Mouse (Mus musculus) ovary, postnatal 10 days (tissue): ENCODE measurements around the gene Zfp609.
A peak's percentile ranks its signal among the peaks of the same experiment; 100 is the strongest.
"Not testable (repeated sequence)": the region's sequence is repeated elsewhere in the genome, so short reads cannot be mapped to it uniquely, and the experiment has no call there.

Experiments
- DNase-seq: peaks from one replicate; pipeline ENCODE4 v3.0.0; 2022; ENCODE audit warnings: low spot score

The Zfp609 gene

DNA sequence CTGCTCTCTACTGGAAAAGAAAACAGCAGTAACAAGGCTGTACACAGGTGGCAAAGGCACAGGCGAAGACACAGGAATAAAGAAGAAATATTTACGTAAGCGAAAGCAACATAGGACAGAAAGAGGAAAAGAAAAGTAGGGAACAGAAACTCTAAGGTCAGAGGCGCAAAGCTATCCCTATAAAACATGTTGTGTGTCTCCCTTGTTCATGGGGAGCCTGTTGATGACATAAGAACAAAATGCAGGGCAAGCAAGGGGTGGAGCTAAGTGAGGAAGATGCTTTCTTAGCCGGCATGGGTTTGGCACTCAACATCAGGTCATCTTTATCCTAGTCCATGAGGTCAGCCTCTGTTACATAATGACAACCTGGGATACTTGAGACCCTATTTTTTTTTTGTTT, 109.2 kb downstream of the Zfp609 start:
- DNase-seq, result no peak

DNA sequence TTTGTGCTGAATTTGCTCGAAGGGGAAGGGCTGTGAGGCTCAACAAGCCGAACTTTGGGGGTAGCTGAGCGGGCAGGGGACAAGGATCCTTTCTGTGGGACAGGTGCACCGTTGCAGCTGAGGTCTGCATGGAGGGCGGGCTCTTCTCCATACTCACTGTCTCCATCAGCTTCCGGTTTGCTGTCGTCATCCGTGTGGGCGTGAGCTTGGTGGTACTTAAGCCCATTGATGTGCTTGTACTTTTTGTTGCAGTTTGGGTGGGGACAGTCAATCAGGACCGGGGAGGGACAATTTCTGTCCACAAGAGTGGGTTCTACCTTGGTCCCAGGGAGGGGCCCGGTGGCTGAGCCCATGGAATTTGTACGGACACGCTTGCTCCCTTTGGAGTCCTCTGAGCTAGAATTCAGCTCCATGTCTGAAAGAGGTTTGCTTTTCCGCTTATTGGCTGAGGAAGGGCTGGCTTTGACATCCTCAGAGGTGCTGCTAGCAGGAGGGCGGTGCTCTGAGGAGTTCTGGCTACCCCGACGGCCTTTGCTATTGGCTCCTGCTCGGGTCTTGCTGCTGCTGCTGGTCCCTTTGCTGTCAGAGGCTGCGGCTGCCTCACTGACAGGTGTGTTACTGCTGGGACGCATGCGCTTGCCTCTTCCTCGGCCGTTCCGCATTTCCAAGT, 123.3 kb downstream of the Zfp609 start:
- no peak for DNase-seq

DNA sequence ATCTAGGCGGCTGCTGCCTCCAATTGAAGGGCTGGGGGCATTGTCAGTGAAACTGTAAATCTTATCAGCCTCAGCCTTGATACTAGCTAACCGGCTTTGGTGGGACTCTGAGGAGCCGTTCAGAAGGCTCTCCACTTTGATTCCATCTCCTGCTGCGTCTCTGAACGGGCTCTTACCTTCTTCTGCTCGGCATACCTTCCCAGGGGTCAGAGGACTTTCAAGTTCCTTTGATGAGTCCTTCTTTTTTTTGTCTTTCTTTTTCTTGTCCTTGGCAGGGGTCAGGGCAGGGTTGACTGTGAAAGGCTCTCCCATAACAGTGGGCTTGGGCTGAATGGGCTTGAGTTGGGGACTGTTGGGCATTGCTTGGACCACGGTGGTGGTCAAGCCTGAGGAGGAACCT, 124.1 kb downstream of the Zfp609 start:
- no peak for DNase-seq

DNA sequence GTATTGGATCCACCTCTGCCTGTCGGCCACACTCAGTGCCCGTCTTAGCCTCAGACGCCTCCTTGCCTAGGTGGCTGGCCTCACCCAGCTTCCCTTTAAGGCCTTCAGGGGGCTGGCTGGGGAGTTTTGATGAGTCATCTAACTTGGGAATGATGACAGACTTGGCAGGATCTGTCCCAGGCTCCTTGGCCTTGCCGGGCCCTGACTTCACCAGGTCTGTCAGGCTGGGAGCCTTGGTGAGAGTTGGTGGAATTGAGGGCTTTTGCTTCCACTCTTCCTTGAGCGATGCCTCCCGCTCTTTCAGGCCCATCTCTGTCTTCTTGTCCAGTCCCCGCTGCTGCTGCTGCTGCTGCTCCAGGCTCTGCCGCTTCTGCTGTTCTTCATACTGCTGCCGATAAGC, 125.1 kb downstream of the Zfp609 start:
- no peak for DNase-seq

DNA sequence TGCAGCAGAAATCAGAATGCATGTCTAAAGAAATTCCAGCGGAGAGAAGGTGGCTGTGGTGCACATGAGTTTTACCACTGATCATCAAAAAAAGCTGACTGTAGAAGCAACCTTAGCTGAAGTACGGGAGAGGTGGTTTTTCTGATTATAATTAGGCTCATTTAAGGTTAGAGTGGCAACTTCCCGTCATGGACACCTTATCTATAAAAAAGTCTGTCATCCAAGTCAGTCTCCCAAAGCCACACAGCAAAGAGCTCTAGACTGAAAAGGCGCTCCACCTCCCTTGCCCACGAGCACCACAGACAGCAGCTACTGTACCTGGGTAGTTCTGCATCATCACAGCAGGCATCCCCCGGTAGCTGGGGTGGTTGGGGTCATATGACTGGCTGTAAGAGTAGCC, 126.9 kb downstream of the Zfp609 start:
- DNase-seq, result no peak

DNA sequence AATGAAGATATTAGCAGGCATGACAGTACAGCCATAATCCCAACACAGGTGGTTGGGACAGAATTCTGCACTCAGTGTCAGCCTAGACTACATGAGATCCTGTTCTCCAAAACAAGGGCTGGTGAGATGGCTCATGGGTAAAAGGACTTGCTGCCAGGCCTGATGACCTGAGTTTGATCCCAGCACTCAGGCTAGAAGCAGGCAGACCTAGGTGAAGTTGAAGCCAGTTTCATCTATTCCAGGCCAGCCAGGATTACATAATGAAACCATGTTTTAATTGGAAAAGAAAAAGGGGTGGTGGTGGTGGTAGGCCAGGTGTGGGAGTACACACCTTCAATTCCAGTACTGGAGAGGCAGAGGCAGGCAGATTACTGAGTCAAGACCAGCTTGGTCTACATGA, 129.4 kb downstream of the Zfp609 start:
- no peak for DNase-seq

DNA sequence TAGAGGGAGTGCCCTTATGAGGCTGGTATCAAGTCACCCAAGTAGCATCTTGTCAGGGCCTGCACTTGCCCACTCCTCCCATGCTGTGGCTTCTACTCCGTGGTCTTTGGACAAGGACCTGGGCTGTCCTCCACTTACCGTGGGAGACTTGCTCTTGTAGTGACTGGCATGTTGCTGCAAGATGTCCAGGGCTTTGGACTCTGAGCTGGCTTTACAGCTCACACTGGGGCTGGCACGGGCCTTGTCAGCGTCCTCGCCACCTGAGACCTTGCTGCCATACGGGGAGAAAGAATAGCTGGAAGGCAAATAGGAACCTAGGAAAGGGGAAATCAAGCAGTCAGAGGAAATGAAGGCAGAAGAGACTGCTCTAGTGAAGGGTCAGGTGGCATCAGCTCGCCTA, 130.0 kb downstream of the Zfp609 start:
- no peak for DNase-seq

DNA sequence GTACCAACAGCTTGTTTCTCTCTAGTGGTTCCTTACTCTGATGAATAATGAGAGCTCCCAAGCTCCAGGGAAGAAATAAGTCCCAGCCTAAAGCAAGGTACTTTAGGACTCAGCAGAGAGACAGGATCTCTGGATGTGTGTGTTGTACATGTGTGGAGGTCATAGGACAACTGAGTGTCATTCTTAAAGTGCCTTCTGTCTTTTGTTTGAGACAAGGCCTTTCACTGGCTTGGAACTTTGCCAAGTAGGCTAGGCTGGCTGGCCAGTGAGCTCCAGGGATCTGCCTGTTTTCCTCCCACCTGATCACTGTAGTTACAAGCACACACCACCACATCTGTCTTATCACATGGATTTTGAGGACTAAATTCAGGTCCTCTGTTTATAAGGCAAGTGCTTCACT, 131.0 kb downstream of the Zfp609 start:
- no peak for DNase-seq

DNA sequence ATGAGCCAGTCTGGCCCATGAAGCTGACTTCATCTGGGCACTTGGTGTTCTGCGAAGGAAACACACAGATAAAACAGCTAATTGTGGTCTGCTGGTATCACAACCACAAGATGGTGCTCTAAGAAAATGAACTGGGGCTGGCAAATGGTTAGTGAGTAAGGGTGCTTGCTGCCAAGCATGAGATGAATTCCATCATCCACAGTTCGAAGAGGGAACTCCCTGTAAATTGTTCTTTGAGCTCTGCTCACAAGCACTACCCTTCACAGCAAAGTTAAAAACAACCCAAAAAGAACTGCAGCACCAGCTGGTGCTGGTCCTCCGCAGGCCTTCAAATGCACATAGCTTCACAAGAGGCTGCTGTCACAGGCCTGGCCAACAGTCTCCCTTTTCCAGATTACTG, 131.7 kb downstream of the Zfp609 start:
- no peak for DNase-seq

DNA sequence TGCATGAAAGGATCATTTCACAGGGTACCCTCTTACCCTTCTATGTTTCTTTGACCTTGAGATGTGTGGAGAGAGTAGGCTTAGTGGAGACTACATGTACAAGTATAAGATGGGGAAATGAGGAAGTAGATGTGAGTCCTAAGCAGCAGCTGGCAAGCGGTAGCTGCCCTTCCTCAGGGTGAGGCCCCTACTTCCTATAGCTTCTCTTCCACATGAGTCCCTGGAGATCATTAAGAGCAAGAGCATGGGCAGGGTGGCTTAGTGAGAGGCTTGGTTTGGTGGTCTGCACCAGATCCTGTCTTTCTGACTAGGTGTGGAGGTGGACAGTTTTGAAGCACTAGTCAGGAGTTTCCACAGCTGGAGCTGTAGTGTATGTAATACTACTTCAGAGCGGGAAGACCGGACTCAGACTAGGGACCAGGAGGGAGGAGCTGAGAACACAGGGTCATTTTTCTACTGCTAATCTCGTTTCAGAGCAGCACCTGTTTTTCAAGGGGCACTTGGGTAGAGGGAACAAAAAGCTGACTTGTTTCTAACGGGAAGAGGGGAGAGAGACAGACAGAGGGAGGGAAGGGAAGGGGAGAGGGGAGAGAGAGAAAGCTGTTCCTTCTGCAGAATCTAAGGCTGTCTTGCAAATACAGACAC, 134.3 kb downstream of the Zfp609 start:
- no peak for DNase-seq

DNA sequence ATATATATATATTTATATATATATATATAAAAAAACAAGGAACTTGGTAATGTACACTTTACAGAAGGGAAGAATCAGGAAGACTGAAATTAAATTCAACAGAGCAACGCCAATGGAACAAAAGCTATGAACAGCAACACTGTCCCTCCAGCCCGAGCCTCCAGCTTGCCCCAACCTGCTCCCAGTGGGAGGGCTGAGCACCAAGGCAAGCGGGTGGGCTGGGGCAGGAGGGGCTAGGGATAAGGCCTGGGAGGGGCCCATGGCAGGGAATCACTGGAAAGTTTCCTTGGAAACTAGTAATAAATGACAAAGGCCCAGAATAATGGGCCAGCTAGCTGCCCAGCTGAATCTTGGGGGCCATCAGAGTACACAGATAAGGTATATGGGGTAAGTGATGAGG, 134.9 kb downstream of the Zfp609 start:
- DNase-seq, result no peak

DNA sequence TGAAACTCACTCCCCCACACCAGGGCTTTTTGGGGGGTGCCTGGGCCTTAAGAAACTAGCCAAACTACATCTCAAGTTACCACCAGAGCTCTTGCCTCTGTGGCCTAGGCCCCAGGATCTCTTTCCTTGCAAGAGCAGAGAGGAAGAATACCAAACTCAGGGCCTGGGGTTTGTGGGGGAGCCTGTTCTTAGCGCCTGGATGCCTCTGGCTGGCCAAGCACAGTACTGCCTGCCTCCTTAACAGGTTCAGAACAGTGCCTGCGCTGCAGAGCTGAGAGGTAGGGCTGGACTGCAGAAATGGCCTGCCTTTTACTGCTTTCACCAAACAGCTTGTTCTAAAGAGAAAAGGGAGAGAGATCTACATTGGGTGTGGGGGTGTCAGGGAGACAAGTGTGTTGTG, 137.5 kb downstream of the Zfp609 start:
- DNase-seq, result not testable (repeated sequence)

DNA sequence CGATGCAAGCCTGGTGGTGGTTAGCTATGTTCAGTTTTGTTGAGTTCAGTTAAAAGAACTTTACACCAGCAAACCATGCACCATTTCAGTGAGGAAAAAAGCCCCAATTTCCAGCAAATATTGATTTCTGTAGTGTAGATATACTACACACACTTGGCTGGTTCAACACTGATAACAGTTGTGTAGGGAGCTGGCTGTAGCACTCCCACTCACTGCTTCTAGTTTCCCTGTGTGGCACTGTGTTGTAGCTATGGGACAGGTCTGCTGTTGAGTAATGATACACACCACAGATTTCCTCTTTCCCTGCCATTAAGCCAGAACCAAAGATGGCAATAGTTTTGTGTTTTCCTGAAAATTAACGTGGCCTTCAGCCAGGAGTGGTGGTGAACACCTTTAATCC, 142.7 kb downstream of the Zfp609 start:
- DNase-seq, result no peak

DNA sequence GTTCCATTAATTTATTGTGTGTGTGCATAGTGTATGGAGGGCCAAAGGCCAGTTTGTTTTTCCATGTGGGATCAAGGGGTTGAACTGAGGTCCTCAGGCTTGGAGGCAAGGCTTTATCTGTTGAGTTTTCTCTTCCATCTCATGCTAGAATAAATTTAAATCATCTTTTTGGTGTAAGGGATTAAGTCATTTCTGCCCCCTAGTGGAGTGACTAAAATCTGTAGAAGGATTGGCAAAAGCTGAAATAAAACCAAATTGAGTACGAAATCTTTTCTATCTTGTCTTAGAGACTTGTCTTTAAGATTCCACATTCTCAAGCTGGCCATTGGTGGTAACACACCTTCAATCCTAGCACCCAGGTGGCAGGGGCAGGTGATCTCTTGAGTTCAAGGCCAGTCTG, 144.4 kb downstream of the Zfp609 start:
- DNase-seq, result no peak

DNA sequence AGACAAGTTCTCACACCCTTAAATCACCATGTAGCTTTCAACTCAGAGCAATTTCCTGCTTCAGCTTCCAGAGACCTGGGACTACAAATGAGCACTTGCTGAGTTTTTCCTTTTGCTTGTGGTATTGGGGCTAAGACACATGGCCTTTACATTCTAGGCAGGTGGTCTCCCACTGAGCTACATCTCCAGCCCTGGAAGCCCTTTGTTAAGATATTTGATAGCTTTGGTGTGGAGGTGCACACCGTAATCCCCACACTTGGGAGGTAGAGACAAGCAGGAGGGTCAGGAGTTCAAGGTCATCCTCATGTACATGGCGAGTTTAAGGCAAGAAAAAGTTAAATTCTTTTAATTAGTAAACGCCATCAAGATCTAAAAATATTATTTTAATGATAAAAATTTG, 145.2 kb downstream of the Zfp609 start:
- DNase-seq, result no peak

DNA sequence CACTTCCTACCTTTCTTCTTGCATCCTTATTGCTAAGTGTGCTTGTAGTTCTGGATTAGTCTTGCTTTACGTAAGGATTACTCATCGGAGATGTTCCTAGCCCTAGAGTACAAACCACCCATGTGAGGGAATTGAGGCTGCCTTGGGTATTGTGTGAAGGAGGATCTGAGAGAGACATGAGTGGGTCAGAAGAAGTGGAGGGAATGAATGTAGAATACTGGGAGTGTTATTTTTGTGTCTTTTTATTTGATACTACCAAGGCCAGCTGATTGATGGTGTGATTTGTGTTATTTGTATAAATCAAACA, 145.8 kb downstream of the Zfp609 start:
- no peak for DNase-seq

DNA sequence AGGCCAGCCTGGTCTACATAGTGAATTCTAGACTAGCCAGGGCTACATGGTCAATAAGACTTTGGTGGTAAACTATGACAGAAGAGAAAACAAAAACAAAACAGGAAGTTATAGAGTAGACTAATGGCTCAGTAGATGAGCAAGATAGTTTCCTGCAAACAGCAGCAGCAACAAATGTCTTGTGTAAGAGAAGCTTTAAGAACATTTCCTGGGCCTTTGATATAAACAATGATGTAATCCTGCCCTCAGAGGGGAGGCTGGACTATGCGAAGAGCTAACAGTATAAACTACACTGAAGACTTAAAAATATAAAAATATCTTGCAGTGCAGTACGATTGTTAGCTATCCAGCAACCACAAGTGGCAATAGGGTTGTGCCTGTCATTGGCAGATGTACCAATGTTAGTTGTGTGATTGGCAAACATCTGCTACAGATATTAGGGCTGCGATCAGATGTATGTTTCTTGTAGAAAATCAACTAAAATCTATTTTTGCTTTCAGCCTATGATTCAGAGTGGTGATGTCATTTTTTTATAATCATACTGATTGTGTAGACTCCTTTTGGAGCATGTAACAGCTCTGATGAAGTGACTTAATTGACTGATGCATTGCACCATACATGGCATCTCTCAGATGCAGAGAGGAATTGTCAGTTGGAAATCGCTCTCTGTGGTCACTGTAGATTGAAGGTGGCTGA, 146.3 kb downstream of the Zfp609 start:
- DNase-seq, result no peak

DNA sequence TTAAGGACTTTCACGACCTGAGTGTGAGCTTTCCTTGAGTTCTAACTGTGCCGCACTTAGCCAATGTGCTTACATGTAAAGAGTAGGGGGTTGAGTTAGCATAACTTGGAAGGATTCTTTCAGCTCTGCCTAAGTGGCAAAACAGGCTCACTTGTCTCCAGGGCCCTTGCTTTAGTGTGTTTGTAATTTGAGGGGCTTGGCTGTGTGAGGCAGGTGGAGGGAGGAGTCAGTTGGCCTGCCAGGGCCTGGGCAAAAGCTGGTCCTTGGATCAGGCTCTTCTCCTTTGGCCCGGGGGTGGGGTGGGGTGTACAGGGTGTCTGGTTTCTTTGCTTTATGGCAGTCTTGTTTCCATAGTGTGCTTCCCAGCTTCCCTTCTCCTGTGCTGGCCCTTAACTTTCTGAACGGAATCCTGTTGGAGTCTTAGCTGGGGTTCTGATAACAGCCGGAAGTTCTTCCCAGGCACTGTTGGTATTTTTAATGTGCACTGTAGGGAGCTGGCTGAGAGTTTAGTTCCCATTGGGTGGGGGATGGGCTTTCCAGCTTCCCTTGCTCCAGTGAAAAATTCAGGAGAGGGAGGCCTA, 148.1 kb downstream of the Zfp609 start:
- DNase-seq, result no peak

DNA sequence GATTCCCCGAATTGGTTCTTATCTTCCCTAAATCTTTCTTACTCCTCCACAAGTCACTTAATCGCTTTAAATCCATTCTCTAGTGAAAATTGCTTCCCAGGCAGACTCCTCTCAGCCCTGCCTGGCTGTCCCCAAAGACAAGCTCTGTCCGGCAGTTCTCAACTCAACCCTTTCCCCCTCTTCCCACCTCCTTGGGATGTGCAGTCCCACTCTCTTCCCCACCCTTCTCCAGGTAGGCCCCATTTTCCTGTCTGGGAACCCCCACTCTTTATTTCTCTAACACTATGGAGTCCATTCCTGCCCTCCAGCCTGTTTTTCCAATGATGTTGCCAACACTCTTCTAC, 150.3 kb downstream of the Zfp609 start:
- DNase-seq, result no peak

DNA sequence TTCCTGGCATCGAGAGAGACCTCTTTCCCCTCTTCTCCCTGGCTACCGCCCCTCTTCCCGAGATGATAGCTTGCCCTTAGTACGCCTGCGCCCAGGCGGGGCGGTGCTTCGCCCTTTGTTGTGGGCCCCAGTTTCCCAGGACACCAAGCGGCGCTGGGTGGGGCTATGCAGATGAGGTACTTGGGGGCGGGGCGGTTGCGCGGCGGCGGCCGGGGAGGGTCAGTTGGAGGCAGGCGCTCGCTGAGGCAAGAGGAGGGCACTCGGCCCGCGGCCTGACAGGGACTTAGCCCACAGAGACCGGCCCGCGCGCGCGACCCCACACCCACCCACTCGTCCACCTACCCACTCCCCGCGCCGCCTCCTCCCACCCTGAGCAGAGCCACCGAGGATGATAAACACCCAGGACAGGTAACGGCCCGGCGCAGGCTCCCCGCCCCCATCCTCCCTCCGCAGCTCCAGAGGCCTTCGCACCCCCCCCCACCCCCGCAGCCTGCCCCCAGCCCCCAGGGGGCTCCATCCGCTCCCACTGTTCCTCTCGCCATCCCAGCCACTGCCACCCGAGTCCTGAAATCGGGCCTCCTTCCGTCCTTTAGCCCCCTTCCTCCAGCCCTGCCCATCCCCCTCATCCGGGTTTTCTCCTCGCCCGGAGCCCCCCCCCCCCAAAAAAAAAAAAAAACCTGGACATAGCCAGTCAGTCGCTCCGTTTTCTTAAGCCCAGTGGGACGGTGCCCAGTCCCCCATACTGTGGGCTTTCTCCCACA, 150.8 kb downstream of the Zfp609 start:
- DNase-seq, result peak; percentile 91

DNA sequence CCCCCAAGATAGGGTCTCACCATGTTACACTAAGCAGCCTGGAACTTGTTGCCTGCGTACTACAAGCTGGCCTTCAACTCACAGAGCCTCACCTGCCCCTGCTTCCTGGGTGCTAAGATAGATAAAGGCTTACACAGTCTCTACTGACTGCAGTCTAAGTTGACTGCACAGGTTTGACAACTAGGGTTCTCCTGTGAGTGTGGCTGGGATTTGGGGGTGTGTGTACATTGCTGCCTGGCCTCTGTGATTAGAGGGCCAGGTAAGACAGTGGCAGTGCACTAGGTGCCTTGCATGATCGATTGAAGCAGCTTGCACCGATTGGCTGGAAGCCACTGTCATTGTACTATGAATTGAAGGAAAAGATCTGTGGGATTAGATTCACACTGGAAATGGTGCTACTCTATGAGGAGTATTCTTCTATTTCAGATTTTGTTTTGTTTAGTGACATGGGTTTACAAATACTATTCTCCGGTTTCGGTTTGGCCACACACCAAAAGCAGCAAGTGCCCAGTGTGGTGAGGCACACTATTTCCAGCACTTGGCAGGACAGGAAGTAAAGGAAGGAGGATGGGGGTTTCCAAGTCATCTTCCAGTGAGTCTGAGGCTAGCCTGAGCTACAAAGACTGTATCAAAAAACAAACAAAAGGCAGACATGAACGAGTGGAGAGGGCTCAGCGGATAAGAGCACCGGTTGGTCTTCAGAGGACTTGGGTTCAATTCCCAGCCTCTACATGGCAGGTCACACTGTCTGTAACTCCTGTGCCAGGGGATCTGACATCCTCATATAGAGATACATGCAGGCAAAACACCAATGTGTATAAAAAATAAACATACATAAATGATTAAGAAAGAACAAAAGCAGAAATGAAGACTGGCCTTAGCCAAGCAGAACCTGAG, 151.7 kb downstream of the Zfp609 start:
- DNase-seq, result no peak

DNA sequence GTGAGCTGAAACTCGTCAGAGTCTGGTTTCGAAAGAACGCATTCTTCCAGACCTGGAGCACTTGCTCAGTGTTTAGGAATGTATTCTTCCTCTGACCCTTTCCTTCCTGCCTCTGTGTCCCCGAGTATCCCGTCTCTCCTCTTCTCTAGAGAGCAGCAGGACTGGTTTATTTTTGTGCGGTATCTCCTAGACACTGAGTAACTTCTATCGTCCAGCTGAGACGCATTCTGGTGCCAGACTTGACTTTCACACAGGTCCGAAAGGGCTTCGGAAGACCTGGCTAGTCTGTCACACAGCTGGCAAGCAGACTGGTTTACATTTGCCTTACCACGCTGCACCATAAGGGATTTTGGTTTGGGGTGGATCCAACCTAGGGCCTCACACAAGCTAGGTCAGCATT, 154.4 kb downstream of the Zfp609 start:
- DNase-seq, result no peak
